Mouse (Mus musculus): ENCODE measurements at regions not wholly inside any gene's neighbourhood (a gene's known extent, or its start where the extent isn't known, plus 50 kb on each side); places are given as distances from the start of the nearest gene placed in this dataset.
"Not testable (repeated sequence)": the region's sequence is repeated elsewhere in the genome, so short reads cannot be mapped to it uniquely, and the experiment has no call there.

- intact Hi-C loops (cut with DNase I), result no loop called here
- DNase-seq (ENCODE audit: extremely low spot score in 1 of 2, low spot score in 2 of 2), result no peak
These were observed 202.2 kb upstream of the Sema6d start for GRCm38 (mm10) chr2:123887587-123887986.

- intact Hi-C loops (cut with DNase I), result not testable (repeated sequence)
- DNase-seq (ENCODE audit: extremely low spot score in 1 of 2, low spot score in 2 of 2), result peak in 1 of 2 experiments; percentile 23
These were observed 177.8 kb upstream of the Sema6d start for GRCm38 (mm10) chr2:123911921-123912320.

GRCm38 (mm10) chr2:123914021-123914420 lies 175.7 kb upstream of the Sema6d start:
- no peak for DNase-seq (ENCODE audit: extremely low spot score in 1 of 2, low spot score in 2 of 2)
- intact Hi-C loops (cut with DNase I), result no loop called here

GRCm38 (mm10) chr2:123920418-123920817 lies 169.4 kb upstream of the Sema6d start:
- DNase-seq (ENCODE audit: extremely low spot score in 1 of 2, low spot score in 2 of 2), result peak in 1 of 2 experiments; percentile 57
- intact Hi-C loops (cut with DNase I), result no loop called here

GRCm38 (mm10) chr2:123928066-123928465 lies 161.7 kb upstream of the Sema6d start:
- no peak for DNase-seq (ENCODE audit: extremely low spot score in 1 of 2, low spot score in 2 of 2)
- intact Hi-C loops (cut with DNase I), result no loop called here

- intact Hi-C loops (cut with DNase I), result no loop called here
- DNase-seq (ENCODE audit: extremely low spot score in 1 of 2, low spot score in 2 of 2), result no peak
These were observed 152.9 kb upstream of the Sema6d start for GRCm38 (mm10) chr2:123936896-123937295.

- intact Hi-C loops (cut with DNase I), result no loop called here
- no peak for DNase-seq (ENCODE audit: extremely low spot score in 1 of 2, low spot score in 2 of 2)
These were observed 126.2 kb upstream of the Sema6d start for GRCm38 (mm10) chr2:123963606-123964005.

GRCm38 (mm10) chr2:124003507-124003906 lies 86.3 kb upstream of the Sema6d start:
- intact Hi-C loops (cut with DNase I), result no loop called here
- DNase-seq (ENCODE audit: extremely low spot score in 1 of 2, low spot score in 2 of 2), result no peak

- DNase-seq (ENCODE audit: extremely low spot score in 1 of 2, low spot score in 2 of 2), result no peak
- intact Hi-C loops (cut with DNase I), result no loop called here
These were observed 74.2 kb upstream of the Sema6d start for GRCm38 (mm10) chr2:124015542-124015941.
